Mouse (Mus musculus): Measurements from ENCODE around the gene Hipk2. TPM values are rescaled to one million over a fixed set of nuclear protein-coding genes. Genes with fewer than 3 reads are reported as not detected.

Hipk2 gene
- polyA plus RNA-seq, 1 experiment from 2014 or later, result 30.6 TPM

DNA sequence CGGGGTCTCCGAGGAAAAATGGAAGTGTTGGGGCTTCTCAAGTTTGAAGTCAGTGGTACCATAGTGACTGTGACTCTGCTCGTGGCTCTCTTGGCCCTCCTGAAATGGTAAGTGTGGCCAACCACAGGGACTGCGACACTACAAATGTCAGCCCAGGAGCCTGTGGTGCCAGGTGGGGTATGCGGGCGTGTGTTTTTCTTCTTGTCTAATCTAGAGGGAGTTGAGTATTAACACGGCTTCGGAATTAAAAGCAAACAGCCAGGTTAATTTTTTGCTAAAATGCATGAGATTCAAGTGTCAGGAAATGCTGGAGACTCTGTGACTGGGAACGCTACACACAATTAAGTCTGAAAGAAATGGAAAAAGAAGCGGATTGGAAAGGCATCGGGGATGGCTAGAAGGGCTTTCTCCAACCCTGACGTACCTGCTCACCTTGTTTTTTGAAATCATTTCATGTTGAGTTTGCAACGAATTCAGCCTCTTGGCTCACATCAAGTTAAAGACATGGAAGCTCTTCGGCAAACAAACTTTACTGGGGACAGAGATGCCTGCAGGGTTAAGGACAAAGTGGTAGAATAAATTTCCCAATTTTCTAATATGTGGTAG is 43.3 kb upstream of the Hipk2 start:
- no peaks in the 10 kb centered on the region for H3K36me3 ChIP-seq (ENCODE audit: control insufficient read depth, insufficient read depth, low read length)
- H3K4me2 ChIP-seq (ENCODE audit: low read depth), result no peak overlapping the region
- no peak overlapping the region for H3K9ac ChIP-seq (ENCODE audit: low read length)
- 88% methylated on average over 14 of the region's 14 CpGs for WGBS
- H3K27ac ChIP-seq (ENCODE audit: low read depth, low read length), result no peak overlapping the region
- no peak for DNase-seq (ENCODE audit: low spot score)
- H3K27me3 ChIP-seq (ENCODE audit: control insufficient read depth, insufficient read depth, low read length), result no peaks in the 10 kb centered on the region
- no peak for ATAC-seq (ENCODE audit: insufficient read depth, low FRiP score, low TSS enrichment)
- H3K4me3 ChIP-seq (ENCODE audit: low read depth, low read length), result no peak overlapping the region
- no peaks in the 10 kb centered on the region for H3K9me3 ChIP-seq (ENCODE audit: control insufficient read depth, low read length)
- no peaks in the 10 kb centered on the region for H3K4me1 ChIP-seq (ENCODE audit: control insufficient read depth, insufficient read depth, low read length)

DNA sequence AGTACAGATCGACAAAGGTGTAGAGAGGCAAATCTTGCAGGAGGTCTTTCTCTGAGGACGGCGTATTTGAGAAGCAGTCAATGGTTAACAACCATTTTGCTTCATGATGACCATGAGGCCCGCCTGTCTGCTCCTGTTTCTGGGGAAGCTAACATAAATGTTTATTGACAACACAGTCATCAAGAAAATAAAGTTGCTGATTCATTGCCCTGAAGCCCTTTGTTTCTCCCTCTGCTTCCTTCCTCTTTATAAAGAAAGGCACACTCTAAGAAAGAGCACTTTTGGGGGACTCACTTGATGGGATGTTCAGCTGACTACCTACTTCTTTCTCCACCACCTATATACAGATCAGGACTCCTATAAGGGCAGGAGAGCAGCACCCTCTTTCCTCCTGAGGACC is 42.8 kb upstream of the Hipk2 start:
- Histone ChIP-seq H3K27ac (ENCODE audit: low read depth, low read length) (no peak overlapping the region), H3K4me1 (ENCODE audit: control insufficient read depth, insufficient read depth, low read length) (no peaks in the 10 kb centered on the region), H3K4me2 (ENCODE audit: low read depth) (no peak overlapping the region), H3K9ac (ENCODE audit: low read length) (no peak overlapping the region), H3K4me3 (ENCODE audit: low read depth, low read length) (no peak overlapping the region), H3K36me3 (ENCODE audit: control insufficient read depth, insufficient read depth, low read length) (no peaks in the 10 kb centered on the region), H3K27me3 (ENCODE audit: control insufficient read depth, insufficient read depth, low read length) (no peaks in the 10 kb centered on the region), H3K9me3 (ENCODE audit: control insufficient read depth, low read length) (no peaks in the 10 kb centered on the region)
- no peak for ATAC-seq (ENCODE audit: insufficient read depth, low FRiP score, low TSS enrichment)
- 83% methylated on average over 4 of the region's 4 CpGs for WGBS
- no peak for DNase-seq (ENCODE audit: low spot score)

DNA sequence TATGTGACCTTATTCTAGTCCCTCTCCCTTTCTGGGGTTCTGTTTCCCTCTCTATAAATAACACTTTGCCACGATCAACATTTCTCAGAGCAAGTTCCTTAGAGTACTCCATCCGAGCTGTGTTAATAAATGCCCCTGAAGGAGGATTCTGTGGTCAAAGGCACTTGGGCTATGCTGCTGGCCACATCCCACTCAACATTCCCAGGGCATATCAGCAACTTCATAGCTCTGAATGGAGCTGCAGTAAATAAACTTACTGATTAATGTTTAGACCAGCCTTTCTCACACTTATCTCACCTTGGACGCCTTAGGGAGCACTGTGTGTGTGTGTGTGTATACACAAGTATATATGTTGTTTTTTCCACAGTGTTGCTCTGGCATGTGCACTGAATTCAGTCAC is 41.5 kb upstream of the Hipk2 start:
- DNase-seq (ENCODE audit: low spot score) (no peak), ATAC-seq (ENCODE audit: insufficient read depth, low FRiP score, low TSS enrichment) (no peak)
- H3K27me3 ChIP-seq (ENCODE audit: control insufficient read depth, insufficient read depth, low read length), result no peaks in the 10 kb centered on the region
- 82% methylated on average over 3 of the region's 3 CpGs for WGBS
- H3K4me2 ChIP-seq (ENCODE audit: low read depth), result no peak overlapping the region
- no peak overlapping the region for H3K9ac ChIP-seq (ENCODE audit: low read length)
- no peaks in the 10 kb centered on the region for H3K4me1 ChIP-seq (ENCODE audit: control insufficient read depth, insufficient read depth, low read length)
- H3K4me3 ChIP-seq (ENCODE audit: low read depth, low read length), result no peak overlapping the region
- no peak overlapping the region for H3K27ac ChIP-seq (ENCODE audit: low read depth, low read length)
- H3K36me3 ChIP-seq (ENCODE audit: control insufficient read depth, insufficient read depth, low read length), result no peaks in the 10 kb centered on the region
- no peaks in the 10 kb centered on the region for H3K9me3 ChIP-seq (ENCODE audit: control insufficient read depth, low read length)

DNA sequence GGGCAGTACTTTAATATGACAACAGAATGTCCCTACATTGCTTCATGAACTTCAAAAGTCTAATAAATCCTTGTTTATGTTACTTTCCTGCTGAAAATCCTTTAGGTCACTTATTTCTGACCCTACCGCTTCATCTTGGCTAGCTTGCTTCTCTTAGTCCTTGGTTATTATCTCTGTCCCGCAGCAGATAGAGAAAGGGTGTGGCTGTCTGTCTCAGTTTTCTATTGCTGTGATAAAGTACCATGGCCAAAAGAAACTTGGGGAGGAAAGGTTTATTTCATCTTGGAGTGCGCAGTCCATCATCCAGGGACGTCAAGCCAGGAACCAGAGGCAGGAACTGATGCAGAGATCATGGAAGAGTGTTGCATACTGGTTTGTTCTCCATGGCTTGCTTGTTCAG is 40.6 kb upstream of the Hipk2 start:
- no peaks in the 10 kb centered on the region for H3K36me3 ChIP-seq (ENCODE audit: control insufficient read depth, insufficient read depth, low read length)
- WGBS, result 90% methylated on average over 4 of the region's 4 CpGs
- no peak overlapping the region for H3K4me3 ChIP-seq (ENCODE audit: low read depth, low read length)
- no peaks in the 10 kb centered on the region for H3K9me3 ChIP-seq (ENCODE audit: control insufficient read depth, low read length)
- no peak overlapping the region for H3K9ac ChIP-seq (ENCODE audit: low read length)
- DNase-seq (ENCODE audit: low spot score), result no peak
- no peak overlapping the region for H3K4me2 ChIP-seq (ENCODE audit: low read depth)
- no peaks in the 10 kb centered on the region for H3K4me1 ChIP-seq (ENCODE audit: control insufficient read depth, insufficient read depth, low read length)
- H3K27ac ChIP-seq (ENCODE audit: low read depth, low read length), result no peak overlapping the region
- H3K27me3 ChIP-seq (ENCODE audit: control insufficient read depth, insufficient read depth, low read length), result no peaks in the 10 kb centered on the region
- ATAC-seq (ENCODE audit: insufficient read depth, low FRiP score, low TSS enrichment), result no peak

DNA sequence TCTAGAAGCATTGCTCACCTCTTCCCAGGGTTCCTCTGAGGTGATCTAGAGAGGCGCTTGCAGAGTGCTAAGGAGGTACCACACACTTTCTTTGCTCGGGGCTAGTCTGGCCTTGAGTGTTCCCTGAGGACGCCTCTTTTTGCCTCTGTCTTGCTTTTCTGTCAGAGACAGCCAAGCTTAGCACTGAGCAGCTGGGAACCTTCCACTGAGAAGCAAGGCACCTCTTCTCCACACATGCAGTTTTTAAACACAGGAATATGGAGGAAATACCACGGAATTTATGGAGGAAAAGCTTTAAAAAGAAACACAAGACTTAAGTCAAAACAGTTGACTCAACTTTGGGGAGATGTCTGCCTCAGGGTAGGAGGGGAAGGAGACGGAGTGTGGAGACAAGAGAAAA is 39.8 kb upstream of the Hipk2 start:
- ATAC-seq (ENCODE audit: insufficient read depth, low FRiP score, low TSS enrichment), result no peak
- Histone ChIP-seq H3K4me1 (ENCODE audit: control insufficient read depth, insufficient read depth, low read length) (no peaks in the 10 kb centered on the region), H3K27ac (ENCODE audit: low read depth, low read length) (no peak overlapping the region), H3K9me3 (ENCODE audit: control insufficient read depth, low read length) (no peaks in the 10 kb centered on the region), H3K4me3 (ENCODE audit: low read depth, low read length) (no peak overlapping the region), H3K27me3 (ENCODE audit: control insufficient read depth, insufficient read depth, low read length) (no peaks in the 10 kb centered on the region), H3K36me3 (ENCODE audit: control insufficient read depth, insufficient read depth, low read length) (no peaks in the 10 kb centered on the region), H3K9ac (ENCODE audit: low read length) (no peak overlapping the region), H3K4me2 (ENCODE audit: low read depth) (no peak overlapping the region)
- 68% methylated on average over 5 of the region's 5 CpGs for WGBS
- DNase-seq (ENCODE audit: low spot score), result no peak

DNA sequence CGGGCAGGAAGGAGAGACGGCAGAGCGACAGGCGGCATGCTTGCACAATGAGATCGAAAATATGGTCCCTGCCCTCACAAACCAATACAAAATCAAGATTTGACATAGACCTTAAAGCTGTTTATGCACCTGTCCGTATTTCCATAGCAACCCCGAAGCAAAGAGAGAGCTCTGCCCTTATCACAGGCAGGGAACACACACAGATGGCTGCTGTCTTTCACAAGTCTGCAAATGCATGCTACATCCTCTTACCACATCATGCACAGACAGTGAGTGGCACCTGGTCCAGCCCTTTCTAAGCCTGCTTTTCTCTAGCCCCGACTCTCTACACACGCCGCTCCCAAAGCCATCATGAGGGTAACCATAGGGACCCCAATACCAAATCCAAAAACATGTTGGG is 38.2 kb upstream of the Hipk2 start:
- 85% methylated on average over 10 of the region's 10 CpGs for WGBS
- Histone ChIP-seq H3K4me1 (ENCODE audit: control insufficient read depth, insufficient read depth, low read length) (no peaks in the 10 kb centered on the region), H3K9ac (ENCODE audit: low read length) (no peak overlapping the region), H3K9me3 (ENCODE audit: control insufficient read depth, low read length) (no peaks in the 10 kb centered on the region), H3K4me2 (ENCODE audit: low read depth) (no peak overlapping the region), H3K27me3 (ENCODE audit: control insufficient read depth, insufficient read depth, low read length) (no peaks in the 10 kb centered on the region), H3K27ac (ENCODE audit: low read depth, low read length) (no peak overlapping the region), H3K4me3 (ENCODE audit: low read depth, low read length) (no peak overlapping the region), H3K36me3 (ENCODE audit: control insufficient read depth, insufficient read depth, low read length) (no peaks in the 10 kb centered on the region)
- ATAC-seq (ENCODE audit: insufficient read depth, low FRiP score, low TSS enrichment) (no peak), DNase-seq (ENCODE audit: low spot score) (no peak)

DNA sequence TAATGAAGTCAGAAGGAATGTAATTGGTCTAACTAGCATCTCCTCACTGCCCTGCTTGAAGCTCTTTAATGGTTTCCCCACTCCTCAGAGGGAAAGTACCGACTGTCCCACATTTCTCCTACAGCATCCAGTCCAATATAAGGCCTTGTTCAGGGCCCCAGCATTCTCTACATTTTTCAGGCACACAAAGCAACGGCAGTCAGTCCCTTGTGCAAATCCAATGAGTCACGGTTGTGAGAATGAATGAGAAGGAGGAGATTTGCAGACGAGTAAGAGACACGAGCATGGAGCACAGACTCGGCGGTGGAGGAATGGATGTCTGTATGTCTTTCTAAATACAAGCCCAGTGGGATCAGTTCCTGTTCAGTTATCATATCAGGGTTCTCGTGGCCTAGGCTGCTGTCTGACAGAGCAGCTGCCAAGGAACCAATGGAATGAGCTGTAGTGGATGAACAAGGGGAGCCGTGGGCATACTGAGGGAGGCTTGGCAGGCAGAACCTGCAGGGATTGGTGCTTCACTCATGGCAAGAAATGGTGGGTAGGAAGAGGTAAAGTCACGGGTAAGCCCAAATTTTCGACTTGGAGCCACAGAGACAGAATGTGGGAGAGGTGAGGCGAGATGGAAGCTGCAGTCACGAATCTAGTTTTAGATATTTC is 37.5 kb upstream of the Hipk2 start:
- H3K27me3 ChIP-seq (ENCODE audit: control insufficient read depth, insufficient read depth, low read length), result no peaks in the 10 kb centered on the region
- H3K4me3 ChIP-seq (ENCODE audit: low read depth, low read length), result no peak overlapping the region
- ATAC-seq (ENCODE audit: insufficient read depth, low FRiP score, low TSS enrichment) (no peak), DNase-seq (ENCODE audit: low spot score) (no peak)
- no peak overlapping the region for H3K9ac ChIP-seq (ENCODE audit: low read length)
- H3K27ac ChIP-seq (ENCODE audit: low read depth, low read length), result no peak overlapping the region
- H3K36me3 ChIP-seq (ENCODE audit: control insufficient read depth, insufficient read depth, low read length), result no peaks in the 10 kb centered on the region
- H3K4me1 ChIP-seq (ENCODE audit: control insufficient read depth, insufficient read depth, low read length), result no peaks in the 10 kb centered on the region
- no peak overlapping the region for H3K4me2 ChIP-seq (ENCODE audit: low read depth)
- WGBS, result 65% methylated on average over 13 of the region's 13 CpGs
- H3K9me3 ChIP-seq (ENCODE audit: control insufficient read depth, low read length), result no peaks in the 10 kb centered on the region

DNA sequence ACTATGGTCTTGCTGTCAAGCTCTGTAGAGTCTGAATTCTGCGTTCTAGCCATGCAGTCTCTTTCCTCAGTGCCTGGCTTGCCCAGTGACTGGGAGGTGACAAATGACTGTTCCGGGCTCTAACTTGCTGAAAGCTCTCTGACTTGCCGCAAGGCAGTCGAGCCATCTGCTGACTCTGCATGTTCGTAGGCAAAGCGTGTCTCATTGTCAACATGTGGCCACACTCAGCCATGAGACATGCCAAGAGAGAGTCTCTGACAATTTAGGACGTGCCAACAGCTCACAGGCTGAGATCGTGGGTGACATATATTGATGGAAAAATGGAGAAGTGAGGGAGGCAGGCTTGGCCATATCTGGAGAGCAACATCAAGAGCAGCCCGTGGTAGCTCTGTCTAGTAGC is 36.9 kb upstream of the Hipk2 start:
- no peak overlapping the region for H3K9ac ChIP-seq (ENCODE audit: low read length)
- no peaks in the 10 kb centered on the region for H3K36me3 ChIP-seq (ENCODE audit: control insufficient read depth, insufficient read depth, low read length)
- H3K4me3 ChIP-seq (ENCODE audit: low read depth, low read length), result no peak overlapping the region
- no peak overlapping the region for H3K27ac ChIP-seq (ENCODE audit: low read depth, low read length)
- H3K4me2 ChIP-seq (ENCODE audit: low read depth), result no peak overlapping the region
- H3K9me3 ChIP-seq (ENCODE audit: control insufficient read depth, low read length), result no peaks in the 10 kb centered on the region
- WGBS, result 76% methylated on average over 9 of the region's 9 CpGs
- no peak for ATAC-seq (ENCODE audit: insufficient read depth, low FRiP score, low TSS enrichment)
- DNase-seq (ENCODE audit: low spot score), result no peak
- no peaks in the 10 kb centered on the region for H3K27me3 ChIP-seq (ENCODE audit: control insufficient read depth, insufficient read depth, low read length)
- H3K4me1 ChIP-seq (ENCODE audit: control insufficient read depth, insufficient read depth, low read length), result no peaks in the 10 kb centered on the region

DNA sequence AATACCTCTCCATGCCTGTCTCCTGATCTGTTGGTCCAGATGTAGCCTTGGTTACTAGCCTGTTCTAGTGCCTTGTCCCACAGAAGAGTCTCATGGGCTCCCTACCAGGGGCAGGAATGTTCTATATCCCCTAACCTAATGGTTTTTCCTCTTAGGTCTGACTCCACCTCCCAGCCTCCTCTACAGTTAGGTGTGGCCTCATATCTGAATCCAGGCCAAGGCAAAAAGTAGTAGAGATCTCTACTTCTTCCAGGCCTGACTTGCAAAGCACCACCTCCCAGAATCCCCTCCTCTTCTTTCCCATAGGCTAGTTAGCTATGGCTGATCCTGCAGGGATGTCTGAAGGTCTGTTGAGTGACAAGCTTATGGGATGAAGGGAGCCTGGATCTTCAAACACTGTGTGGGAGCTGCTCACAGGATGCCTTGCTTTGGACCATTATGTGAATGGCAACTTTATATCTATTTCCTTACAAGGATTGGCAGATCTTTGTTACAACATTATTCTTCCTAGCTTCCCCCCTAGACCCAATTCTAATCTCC is 36.2 kb upstream of the Hipk2 start:
- Histone ChIP-seq H3K4me3 (ENCODE audit: low read depth, low read length) (no peak overlapping the region), H3K4me2 (ENCODE audit: low read depth) (no peak overlapping the region), H3K27me3 (ENCODE audit: control insufficient read depth, insufficient read depth, low read length) (no peaks in the 10 kb centered on the region), H3K9ac (ENCODE audit: low read length) (no peak overlapping the region), H3K9me3 (ENCODE audit: control insufficient read depth, low read length) (no peaks in the 10 kb centered on the region), H3K27ac (ENCODE audit: low read depth, low read length) (no peak overlapping the region), H3K4me1 (ENCODE audit: control insufficient read depth, insufficient read depth, low read length) (no peaks in the 10 kb centered on the region), H3K36me3 (ENCODE audit: control insufficient read depth, insufficient read depth, low read length) (no peaks in the 10 kb centered on the region)
- no peak for ATAC-seq (ENCODE audit: insufficient read depth, low FRiP score, low TSS enrichment)
- no peak for DNase-seq (ENCODE audit: low spot score)

Data from neural tube, embryonic 11.5 days (tissue).